Mouse (Mus musculus): ENCODE results near the gene Gne.

DNA sequence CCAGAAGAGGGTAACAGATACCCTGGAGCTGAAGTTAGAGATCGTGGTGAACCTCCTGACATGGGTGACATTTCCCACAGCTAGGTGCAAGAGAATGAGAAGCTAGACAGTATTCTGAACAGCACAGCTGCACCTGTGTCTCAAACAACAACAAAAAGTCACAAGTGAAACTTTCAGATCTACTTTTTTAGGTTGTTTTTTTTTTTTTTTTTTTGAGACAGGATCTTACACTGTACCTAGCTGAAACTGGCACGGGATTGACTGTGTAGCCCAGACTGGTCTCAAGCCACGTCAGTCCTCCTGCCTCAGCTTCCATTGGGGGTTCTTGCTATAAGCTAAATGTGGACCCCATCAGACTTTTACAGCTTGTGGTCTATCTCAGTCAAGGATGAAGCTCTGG, 10.2 kb downstream of the Gne start:
- no peak for TF ChIP-seq GATA1 (IDR thresholded peaks at IDR 0.05; ENCODE audit: borderline replicate concordance, low read length)
- TF ChIP-seq FLI1 (IDR thresholded peaks at IDR 0.05; ENCODE audit: low read length), result no peak
